1 mouse cellular context compared by ENCODE assay signal in the genomic region with DNA sequence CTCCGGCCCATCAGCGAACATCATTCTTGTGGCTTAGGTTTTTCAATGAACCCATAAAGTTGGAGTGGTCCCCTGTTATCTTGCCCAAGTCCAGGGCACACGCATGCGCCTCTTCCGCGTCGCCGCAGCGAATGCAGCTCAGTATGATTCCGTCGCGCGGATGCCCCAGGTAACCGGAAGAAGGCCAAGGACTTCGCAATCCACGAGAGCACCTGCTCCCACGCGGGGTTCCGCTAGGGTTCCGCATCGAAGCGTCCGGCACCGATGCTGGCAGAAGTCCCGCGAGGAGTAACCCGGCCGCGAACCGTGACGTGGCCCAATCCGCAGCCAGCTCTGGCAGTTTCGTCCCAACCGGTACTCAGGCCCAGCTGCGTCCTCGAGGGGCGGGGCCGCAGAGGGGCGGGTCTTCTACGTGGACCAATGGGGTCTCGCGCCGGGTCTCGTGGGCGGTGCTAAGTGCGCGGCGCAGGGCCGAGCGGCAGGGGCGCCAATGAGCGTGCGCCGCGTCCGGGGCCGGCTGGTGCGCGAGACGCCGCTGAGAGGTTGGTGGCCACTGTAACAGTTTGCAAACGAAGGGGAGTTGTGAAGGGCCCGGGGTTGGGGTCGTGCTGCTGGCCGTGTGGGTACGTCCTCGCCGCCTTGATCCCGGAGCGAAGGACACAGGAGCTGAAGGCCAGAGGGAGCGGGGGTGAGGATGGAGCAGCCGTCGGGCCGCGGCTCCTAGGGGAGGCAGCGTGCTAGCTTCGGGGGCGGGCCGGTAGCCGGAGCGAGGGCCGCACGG.
A peak's percentile ranks its signal among the peaks of the same experiment; 100 is the strongest.
TF ChIP-seq lines count a peak whose summit lies in the region.

A gene (plus strand): TSS at position 437 of the 781 bp plus-strand sequence.

TF ChIP-seq in CH12.LX, 34 proteins besides CTCF, POLR2A, EP300 and RAD21 (continued from another document):
- TF ChIP-seq BHLHE40 (IDR thresholded peaks at IDR 0.05; ENCODE audit: low read depth, low read length) (peak; percentile 23; the same call in 1 of the 2 replicates), SMC3 (IDR thresholded peaks at IDR 0.05; ENCODE audit: low read depth, low read length) (no peak), GABPA (IDR thresholded peaks at IDR 0.05; ENCODE audit: insufficient replicate concordance, low read depth, low read length) (no peak), E2F4 (IDR thresholded peaks at IDR 0.05; ENCODE audit: insufficient replicate concordance, low read depth, low read length) (no peak), MXI1 (IDR thresholded peaks at IDR 0.05; ENCODE audit: low read depth, low read length) (peak; percentile 80), ZKSCAN1 (IDR thresholded peaks at IDR 0.05; ENCODE audit: borderline replicate concordance, low read depth, low read length) (no peak), CHD2 (IDR thresholded peaks at IDR 0.05; ENCODE audit: low read length) (peak; percentile 98), SIN3A (IDR thresholded peaks at IDR 0.05; ENCODE audit: low read length) (peak; percentile 77), MAZ (IDR thresholded peaks at IDR 0.05; ENCODE audit: low read depth, low read length) (0 out of 2 replicates have a peak, but pooled peaks have one; percentile 40), KAT2A (IDR thresholded peaks at IDR 0.05; ENCODE audit: insufficient replicate concordance, low read length) (0 out of 2 replicates have a peak, but pooled peaks have one; percentile 48), POLR2AphosphoS2 (IDR thresholded peaks at IDR 0.05; ENCODE audit: low read depth, low read length) (no peak), ELF1 (IDR thresholded peaks at IDR 0.05; ENCODE audit: low read depth, low read length) (peak; percentile 92), USF1 (IDR thresholded peaks at IDR 0.05; ENCODE audit: low read depth, low read length) (no peak; the same call in 1 of the 2 replicates), ZMIZ1 (IDR thresholded peaks at IDR 0.05; ENCODE audit: low read depth, low read length) (peak; percentile 90), MEF2A (IDR thresholded peaks at IDR 0.05; ENCODE audit: borderline replicate concordance, low read depth, low read length) (peak; percentile 45; the same call in 1 of the 2 replicates), IRF4 (IDR thresholded peaks at IDR 0.05; ENCODE audit: low read depth, low read length) (peak; percentile 61; the same call in 1 of the 2 replicates), PAX5 (IDR thresholded peaks at IDR 0.05; ENCODE audit: low read length) (no peak), TCF12 (IDR thresholded peaks at IDR 0.05; ENCODE audit: low read depth, low read length) (peak; percentile 78), NELFE (IDR thresholded peaks at IDR 0.05; ENCODE audit: low read depth, low read length) (peak; percentile 78), CHD1 (IDR thresholded peaks at IDR 0.05; ENCODE audit: low read depth, low read length) (0 out of 2 replicates have a peak, but pooled peaks have one; percentile 62)
